Mouse (Mus musculus): ENCODE measurements around the gene Dcaf12. TPM values are rescaled to one million over a fixed set of nuclear protein-coding genes. Genes with fewer than 3 reads are reported as not detected.

Gene Dcaf12
- polyA plus RNA-seq (2012; ENCODE audit: low replicate concordance) = 32.4 and 47.0 TPM in 2 replicates

DNA sequence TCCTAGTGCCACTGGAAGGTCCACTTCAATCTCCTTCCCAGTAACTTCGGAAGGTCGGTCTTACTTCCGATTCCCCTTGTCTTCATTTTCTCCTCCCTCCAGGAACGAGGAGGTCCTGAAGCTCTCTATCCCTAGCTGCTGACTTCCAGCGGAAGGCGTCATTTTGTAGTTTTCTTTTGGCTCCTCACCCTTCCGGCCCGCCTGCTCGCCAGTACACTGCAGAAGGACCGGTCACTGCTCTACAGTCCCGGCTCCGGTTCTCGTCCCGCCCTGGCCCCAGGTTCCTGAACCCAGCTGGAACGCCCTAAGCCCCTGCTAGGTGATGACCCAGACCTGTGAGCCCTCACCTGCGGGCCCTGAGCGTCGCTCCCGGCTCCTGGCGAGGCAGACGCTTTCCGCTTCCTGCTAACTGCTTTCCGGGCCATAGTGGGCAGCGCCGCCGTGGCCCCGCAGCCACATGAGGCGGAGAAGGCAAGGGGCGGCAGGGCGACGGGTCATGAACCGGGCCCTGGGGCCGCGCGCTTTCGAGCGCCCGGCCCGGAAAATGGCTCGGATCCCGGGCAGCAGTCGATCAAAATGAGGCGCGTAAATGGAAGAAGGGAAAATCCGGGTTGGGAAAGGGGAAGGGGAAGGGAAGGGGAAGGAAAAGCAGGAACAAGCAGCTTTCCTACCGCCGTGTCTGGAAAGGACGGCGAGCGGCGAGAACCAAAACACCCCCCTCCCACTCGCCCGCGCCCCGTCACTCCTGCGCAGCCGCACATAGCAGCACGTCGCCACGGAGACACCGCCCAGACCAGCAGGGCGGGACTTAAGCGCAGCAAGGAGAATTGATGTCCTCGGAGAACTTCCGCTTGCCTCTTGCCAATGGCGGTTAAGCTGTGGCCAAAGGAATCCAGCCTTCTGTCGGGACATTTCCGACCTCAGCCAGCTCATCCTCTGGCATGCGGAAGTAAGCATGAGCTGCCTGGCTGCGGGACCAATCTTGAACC, at the start of gene Dcaf12:
Gene Dcaf12, minus strand, starts transcription at position 749 of the 989 bp plus-strand sequence.

DNA sequence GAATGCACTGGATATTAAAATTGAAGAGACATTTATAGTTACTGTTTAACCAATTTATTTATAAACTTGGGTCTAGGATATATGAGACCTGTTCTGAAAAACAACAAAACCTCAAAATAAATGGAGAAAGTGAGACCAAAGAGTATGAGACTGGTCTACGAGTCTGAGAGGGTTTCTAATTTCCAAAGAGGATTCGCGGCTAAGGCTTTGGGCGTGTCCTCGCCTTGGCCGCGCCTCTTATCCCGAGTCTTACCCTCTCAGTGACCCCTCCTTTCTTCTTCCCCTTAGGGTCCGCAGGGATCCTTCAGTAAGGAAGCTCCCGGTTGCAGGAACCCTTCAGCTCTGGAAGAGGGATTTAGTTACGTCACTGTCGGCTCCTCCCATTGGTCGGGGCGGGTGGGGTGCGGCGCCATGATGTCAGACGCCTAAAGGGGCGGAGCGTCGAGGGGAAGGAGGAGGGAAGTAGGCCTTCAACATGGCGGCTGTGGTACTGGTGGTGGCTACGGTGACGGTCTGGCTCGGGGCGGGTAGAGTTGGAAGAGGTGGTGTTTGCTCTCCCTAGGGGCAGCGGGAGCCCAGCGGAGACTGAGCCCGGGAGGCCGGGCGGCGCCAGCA, 34.0 kb upstream of the Dcaf12 start, which contains the start of gene Ubap1:
Gene Ubap1, plus strand, starts transcription at position 413 of the 615 bp plus-strand sequence.

DNA sequence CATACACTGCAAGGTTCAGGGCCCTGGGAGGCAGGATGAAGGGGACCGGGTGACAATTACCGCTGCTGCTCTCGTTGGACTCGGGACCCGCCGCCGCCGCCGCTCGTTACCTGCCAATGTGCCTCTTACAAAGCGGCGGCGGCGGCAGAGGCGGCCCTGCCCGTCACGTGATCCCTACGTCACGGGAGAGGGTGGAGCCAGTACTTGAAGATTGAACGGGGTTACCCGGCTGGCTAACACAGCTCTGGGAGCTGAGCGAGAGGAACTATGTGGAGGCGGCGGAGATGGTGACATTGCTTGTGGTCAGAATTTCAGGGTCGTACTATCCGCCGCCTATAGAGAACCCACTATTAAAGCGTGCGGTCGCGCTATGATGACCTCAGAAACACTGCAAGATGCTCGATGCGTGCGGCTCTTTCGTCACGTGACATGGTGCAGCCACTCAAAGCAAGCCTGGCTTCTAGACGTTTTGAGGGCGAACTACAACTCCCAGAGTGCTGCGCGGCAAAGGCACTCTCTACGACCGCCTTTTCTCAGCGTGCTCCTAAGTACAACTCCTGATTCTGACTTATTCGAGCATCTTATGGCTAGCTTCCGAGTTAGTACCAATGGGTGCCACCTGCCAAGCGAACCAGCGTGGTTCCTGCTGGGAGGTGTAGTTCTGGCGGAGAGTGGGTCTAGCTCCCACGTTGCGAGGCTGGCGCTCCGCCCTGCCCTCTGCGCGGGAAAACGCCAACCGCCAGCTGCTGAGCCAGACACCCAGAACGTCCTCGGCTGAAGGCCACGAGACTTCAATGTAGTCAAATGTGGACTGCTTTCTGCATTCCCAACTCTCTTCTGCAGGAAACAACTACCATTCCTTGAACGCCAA, 39.5 kb downstream of the Dcaf12 start, which contains the start of gene Ubap2:
Gene Ubap2, minus strand, starts transcription at position 165 of the 871 bp plus-strand sequence.

Other genes with a start within 250 kb of the Dcaf12 start
- gene Aqp3, start 216.7 kb downstream of the Dcaf12 start, polyA plus RNA-seq (2012; ENCODE audit: low replicate concordance) = 0.64 TPM in 1 of 2 replicates, not detected in the other
- gene Nol6, start 190.4 kb downstream of the Dcaf12 start, polyA plus RNA-seq (2012; ENCODE audit: low replicate concordance) = 57.9 and 111 TPM in 2 replicates
- 26.7 and 31.5 TPM in 2 replicates for gene Ube2r2, start 179.1 kb downstream of the Dcaf12 start, polyA plus RNA-seq (2012; ENCODE audit: low replicate concordance)
- gene Ubap2, start 39.7 kb downstream of the Dcaf12 start, polyA plus RNA-seq (2012; ENCODE audit: low replicate concordance) = 1,197 and 1,815 TPM in 2 replicates
- gene Ubap1, start 34.1 kb upstream of the Dcaf12 start, polyA plus RNA-seq (2012; ENCODE audit: low replicate concordance) = 11.0 and 19.1 TPM in 2 replicates
- gene Kif24, start 150.0 kb upstream of the Dcaf12 start, polyA plus RNA-seq (2012; ENCODE audit: low replicate concordance) = 2.5 and 6.9 TPM in 2 replicates
- gene Nudt2, start 150.3 kb upstream of the Dcaf12 start, polyA plus RNA-seq (2012; ENCODE audit: low replicate concordance) = 8.1 TPM in 1 of 2 replicates, not detected in the other
- 0.07 and 0.09 TPM in 2 replicates for gene AI464131, start 188.2 kb upstream of the Dcaf12 start, polyA plus RNA-seq (2012; ENCODE audit: low replicate concordance)
- gene 1110017D15Rik, start 202.4 kb upstream of the Dcaf12 start, polyA plus RNA-seq (2012; ENCODE audit: low replicate concordance) = not detected in 2 replicates